In the genomic region with DNA sequence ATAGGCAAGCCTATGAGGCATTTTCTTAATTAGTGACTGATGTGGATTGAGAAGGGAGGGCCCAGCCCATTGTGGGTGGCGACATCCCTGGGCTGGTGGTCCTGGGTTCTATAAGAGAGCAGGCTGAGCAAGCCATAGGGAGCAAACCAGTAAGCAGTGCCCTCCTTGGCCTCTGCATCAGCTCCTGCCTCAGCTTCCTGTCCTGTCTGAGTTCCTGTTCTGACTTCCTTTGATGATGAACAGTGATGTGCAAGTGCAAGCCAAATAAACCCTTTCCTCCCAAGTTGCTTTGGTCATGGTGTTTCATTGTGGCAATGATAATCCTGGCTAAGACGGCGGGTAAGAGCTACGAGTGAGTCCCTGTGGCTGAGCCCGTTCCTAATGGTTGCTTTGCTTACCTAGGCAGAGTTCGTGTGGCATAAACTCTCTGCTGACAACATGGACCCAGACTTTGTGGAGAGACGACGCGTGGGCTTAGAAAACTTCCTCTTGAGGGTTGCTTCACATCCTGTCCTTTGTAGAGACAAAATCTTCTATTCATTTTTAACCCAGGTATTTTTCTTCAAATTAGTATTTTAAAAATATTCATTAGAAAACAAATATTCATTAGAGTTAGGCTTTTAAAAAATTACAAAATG, we compare ENCODE assay signal across 14 mouse cellular contexts.
"Had no signal": no experiment of that assay in that cellular context is flagged by ENCODE, and none has a peak within 500 bp of the region (broad histone marks: within the 10 kb centered on the region; RNA-seq: fewer than 3 reads in every experiment).

No protein-coding gene starts in this region.

- H3K9ac ChIP-seq: liver, embryonic 15.5 days; midbrain, embryonic 13.5 days; neural tube, embryonic 12.5 days had no signal

- ATAC-seq: lung, postnatal 0 days; midbrain, embryonic 13.5 days had no signal

- H3K4me2 ChIP-seq: liver, embryonic 11.5 days; liver, embryonic 15.5 days; midbrain, embryonic 13.5 days; neural tube, embryonic 12.5 days had no signal

- H3K4me1 ChIP-seq: limb, embryonic 10.5 days; liver, embryonic 15.5 days; midbrain, embryonic 13.5 days; neural tube, embryonic 12.5 days had no signal

- H3K27me3 ChIP-seq: liver, embryonic 15.5 days; midbrain, embryonic 13.5 days; neural tube, embryonic 12.5 days had no signal

- DNase-seq: kidney, adult 8-10 months; kidney, postnatal 36 days; lung, adult 2 months; lung, postnatal 4 days; right cerebral cortex, postnatal 4 days; spleen, adult 18-20 months; thymus, adult 18-20 months had no signal

- H3K27ac ChIP-seq: limb, embryonic 10.5 days; liver, embryonic 15.5 days; midbrain, embryonic 13.5 days; neural tube, embryonic 12.5 days had no signal

- H3K9me3 ChIP-seq: limb, embryonic 10.5 days; liver, embryonic 15.5 days; midbrain, embryonic 13.5 days; neural tube, embryonic 12.5 days had no signal

- H3K4me3 ChIP-seq: limb, embryonic 10.5 days; liver, embryonic 15.5 days; midbrain, embryonic 13.5 days; myocyte; neural tube, embryonic 12.5 days had no signal
